Mouse (Mus musculus): ENCODE data around the gene Kansl2.

Kansl2 gene

GRCm38 (mm10) chr15:98533881-98534627 is at the start of gene Kansl2:
Gene Kansl2, minus strand, starts transcription at chr15:98534264.
- DNase-seq (ENCODE audit: low read depth, low spot score) = peak; percentile 99

GRCm38 (mm10) chr15:98582996-98583395 is 48.9 kb upstream of the Kansl2 start:
- DNase-seq (ENCODE audit: low read depth, low spot score) = no peak

GRCm38 (mm10) chr15:98582410-98582809 is 48.3 kb upstream of the Kansl2 start:
- DNase-seq (ENCODE audit: low read depth, low spot score) = no peak

- peak; percentile 94 for DNase-seq (ENCODE audit: low read depth, low spot score)
Observed at GRCm38 (mm10) chr15:98579795-98580464, 45.9 kb upstream of the Kansl2 start.

- DNase-seq (ENCODE audit: low read depth, low spot score) = no peak
Observed at GRCm38 (mm10) chr15:98579310-98579709, 45.2 kb upstream of the Kansl2 start.

GRCm38 (mm10) chr15:98573293-98573692 is 39.2 kb upstream of the Kansl2 start:
- DNase-seq (ENCODE audit: low read depth, low spot score) = no peak

- DNase-seq (ENCODE audit: low read depth, low spot score) = no peak
Observed at GRCm38 (mm10) chr15:98570873-98571538, 36.9 kb upstream of the Kansl2 start, which contains the start of the genes Ccnt1 and 4930415O20Rik. Gene Ccnt1, minus strand, starts transcription at chr15:98570923. Gene 4930415O20Rik, plus strand, starts transcription at chr15:98571004.

GRCm38 (mm10) chr15:98569795-98570365 is 35.8 kb upstream of the Kansl2 start:
- DNase-seq (ENCODE audit: low read depth, low spot score) = no peak

GRCm38 (mm10) chr15:98569216-98569615 is 35.2 kb upstream of the Kansl2 start:
- no peak for DNase-seq (ENCODE audit: low read depth, low spot score)

- DNase-seq (ENCODE audit: low read depth, low spot score) = peak; percentile 50
Observed at GRCm38 (mm10) chr15:98568256-98569033, 34.4 kb upstream of the Kansl2 start.

GRCm38 (mm10) chr15:98567278-98568134 is 33.4 kb upstream of the Kansl2 start:
- peak; percentile 99 for DNase-seq (ENCODE audit: low read depth, low spot score)

GRCm38 (mm10) chr15:98566973-98567277 is 32.9 kb upstream of the Kansl2 start:
- no peak for DNase-seq (ENCODE audit: low read depth, low spot score)

- DNase-seq (ENCODE audit: low read depth, low spot score) = no peak
Observed at GRCm38 (mm10) chr15:98557186-98557585, 23.1 kb upstream of the Kansl2 start.

GRCm38 (mm10) chr15:98555881-98556280 is 21.8 kb upstream of the Kansl2 start:
- DNase-seq (ENCODE audit: low read depth, low spot score) = no peak

- no peak for DNase-seq (ENCODE audit: low read depth, low spot score)
Observed at GRCm38 (mm10) chr15:98552758-98553157, 18.7 kb upstream of the Kansl2 start.

- no peak for DNase-seq (ENCODE audit: low read depth, low spot score)
Observed at GRCm38 (mm10) chr15:98546843-98547242, 12.8 kb upstream of the Kansl2 start.

- DNase-seq (ENCODE audit: low read depth, low spot score) = peak; percentile 67
Observed at GRCm38 (mm10) chr15:98545151-98545550, 11.1 kb upstream of the Kansl2 start.

GRCm38 (mm10) chr15:98543341-98543740 is 9.3 kb upstream of the Kansl2 start:
- DNase-seq (ENCODE audit: low read depth, low spot score) = no peak

GRCm38 (mm10) chr15:98541064-98541463 is 7.0 kb upstream of the Kansl2 start:
- no peak for DNase-seq (ENCODE audit: low read depth, low spot score)

GRCm38 (mm10) chr15:98537923-98538322 is 3.9 kb upstream of the Kansl2 start:
- DNase-seq (ENCODE audit: low read depth, low spot score) = no peak
